Mouse (Mus musculus): ENCODE data around the gene Nt5c2. TPM values are rescaled to one million over a fixed set of nuclear protein-coding genes. Genes with fewer than 3 reads are reported as not detected.

Nt5c2 gene
- polyA plus RNA-seq, 1 experiment from 2014 or later, result 107 TPM

- DNase-seq (ENCODE audit: low spot score), result no peak
Measured at GRCm38 (mm10) chr19:46897135-46897534, 117.8 kb downstream of the Nt5c2 start.

GRCm38 (mm10) chr19:46893484-46893883 is 121.5 kb downstream of the Nt5c2 start:
- Histone ChIP-seq H3K27me3 (replicated peaks; ENCODE audit: control insufficient read depth, insufficient read depth, low read length) (no peaks in the 10 kb centered on the region), H3K36me3 (ENCODE audit: control insufficient read depth, insufficient read depth, low read length) (peaks cover 40% of the 10 kb centered on the region), H3K9me3 (ENCODE audit: control insufficient read depth, low read length) (peaks cover 5% of the 10 kb centered on the region; the same call in 1 of the 2 replicates), H3K27ac (ENCODE audit: low read depth, low read length) (no peak overlapping the region), H3K9ac (ENCODE audit: low read depth, low read length) (no peak overlapping the region), H3K4me2 (no peak overlapping the region), H3K4me3 (ENCODE audit: low read depth, low read length) (no peak overlapping the region), H3K4me1 (replicated peaks; ENCODE audit: control insufficient read depth, insufficient read depth, low read length) (peaks cover 3% of the 10 kb centered on the region; the same call in 1 of the 2 replicates)
- ATAC-seq (replicated peaks; ENCODE audit: low FRiP score), result no peak
- no peak for DNase-seq (ENCODE audit: low spot score)
- 64% methylated on average over 7 of the region's 7 CpGs for WGBS

More at GRCm38 (mm10) chr19:46897135-46897534, 117.8 kb downstream of the Nt5c2 start:
- ATAC-seq (replicated peaks; ENCODE audit: low FRiP score), result no peak
- no peaks in the 10 kb centered on the region for H3K27me3 ChIP-seq (replicated peaks; ENCODE audit: control insufficient read depth, insufficient read depth, low read length)
- H3K4me2 ChIP-seq, result no peak overlapping the region
- peaks cover 11% of the 10 kb centered on the region for H3K4me1 ChIP-seq (replicated peaks; ENCODE audit: control insufficient read depth, insufficient read depth, low read length)
- no peak overlapping the region for H3K9ac ChIP-seq (ENCODE audit: low read depth, low read length)
- H3K27ac ChIP-seq (ENCODE audit: low read depth, low read length), result no peak overlapping the region
- H3K4me3 ChIP-seq (ENCODE audit: low read depth, low read length), result no peak overlapping the region
- 83% methylated on average over 3 of the region's 3 CpGs for WGBS
- peaks cover 5% of the 10 kb centered on the region; the same call in 1 of the 2 replicates for H3K9me3 ChIP-seq (ENCODE audit: control insufficient read depth, low read length)
- peaks cover 25% of the 10 kb centered on the region for H3K36me3 ChIP-seq (ENCODE audit: control insufficient read depth, insufficient read depth, low read length)

- 87% methylated on average over 3 of the region's 3 CpGs for WGBS
- ATAC-seq (replicated peaks; ENCODE audit: low FRiP score) (no peak), DNase-seq (ENCODE audit: low spot score) (no peak)
- H3K9ac ChIP-seq (ENCODE audit: low read depth, low read length), result no peak overlapping the region
- H3K27me3 ChIP-seq (replicated peaks; ENCODE audit: control insufficient read depth, insufficient read depth, low read length), result no peaks in the 10 kb centered on the region
- no peak overlapping the region for H3K4me3 ChIP-seq (ENCODE audit: low read depth, low read length)
- H3K36me3 ChIP-seq (ENCODE audit: control insufficient read depth, insufficient read depth, low read length), result peaks cover 35% of the 10 kb centered on the region
- no peak overlapping the region for H3K4me2 ChIP-seq
- no peak overlapping the region for H3K27ac ChIP-seq (ENCODE audit: low read depth, low read length)
- peaks cover 5% of the 10 kb centered on the region; the same call in 1 of the 2 replicates for H3K9me3 ChIP-seq (ENCODE audit: control insufficient read depth, low read length)
- H3K4me1 ChIP-seq (replicated peaks; ENCODE audit: control insufficient read depth, insufficient read depth, low read length), result peaks cover 10% of the 10 kb centered on the region
Measured at GRCm38 (mm10) chr19:46892856-46893255, 122.1 kb downstream of the Nt5c2 start.

- no peak for DNase-seq (ENCODE audit: low spot score)
- 92% methylated on average over 8 of the region's 8 CpGs for WGBS
- H3K9ac ChIP-seq (ENCODE audit: low read depth, low read length), result no peak overlapping the region
- H3K9me3 ChIP-seq (ENCODE audit: control insufficient read depth, low read length), result no peaks in the 10 kb centered on the region
- peaks cover 30% of the 10 kb centered on the region for H3K36me3 ChIP-seq (ENCODE audit: control insufficient read depth, insufficient read depth, low read length)
- H3K4me3 ChIP-seq (ENCODE audit: low read depth, low read length), result no peak overlapping the region
- peaks cover 11% of the 10 kb centered on the region for H3K4me1 ChIP-seq (replicated peaks; ENCODE audit: control insufficient read depth, insufficient read depth, low read length)
- no peaks in the 10 kb centered on the region for H3K27me3 ChIP-seq (replicated peaks; ENCODE audit: control insufficient read depth, insufficient read depth, low read length)
- no peak overlapping the region for H3K27ac ChIP-seq (ENCODE audit: low read depth, low read length)
- no peak for ATAC-seq (replicated peaks; ENCODE audit: low FRiP score)
- H3K4me2 ChIP-seq, result no peak overlapping the region
Measured at GRCm38 (mm10) chr19:46890657-46891056, 124.3 kb downstream of the Nt5c2 start.

GRCm38 (mm10) chr19:46889666-46890065 is 125.3 kb downstream of the Nt5c2 start:
- DNase-seq (ENCODE audit: low spot score) (no peak), ATAC-seq (replicated peaks; ENCODE audit: low FRiP score) (no peak)
- Histone ChIP-seq H3K9ac (ENCODE audit: low read depth, low read length) (no peak overlapping the region), H3K27me3 (replicated peaks; ENCODE audit: control insufficient read depth, insufficient read depth, low read length) (no peaks in the 10 kb centered on the region), H3K4me2 (no peak overlapping the region), H3K36me3 (ENCODE audit: control insufficient read depth, insufficient read depth, low read length) (peaks cover 37% of the 10 kb centered on the region), H3K9me3 (ENCODE audit: control insufficient read depth, low read length) (no peaks in the 10 kb centered on the region), H3K4me3 (ENCODE audit: low read depth, low read length) (no peak overlapping the region), H3K27ac (ENCODE audit: low read depth, low read length) (no peak overlapping the region), H3K4me1 (replicated peaks; ENCODE audit: control insufficient read depth, insufficient read depth, low read length) (peaks cover 11% of the 10 kb centered on the region)
- 88% methylated on average over 8 of the region's 8 CpGs for WGBS

- 50% methylated on average over 14 of the region's 14 CpGs for WGBS
- ATAC-seq (replicated peaks; ENCODE audit: low FRiP score), result peak; percentile 71
- H3K36me3 ChIP-seq (ENCODE audit: control insufficient read depth, insufficient read depth, low read length), result peaks cover 45% of the 10 kb centered on the region
- no peak overlapping the region for H3K27ac ChIP-seq (ENCODE audit: low read depth, low read length)
- no peak overlapping the region for H3K4me2 ChIP-seq
- H3K9me3 ChIP-seq (ENCODE audit: control insufficient read depth, low read length), result no peaks in the 10 kb centered on the region
- H3K9ac ChIP-seq (ENCODE audit: low read depth, low read length), result no peak overlapping the region
- no peak for DNase-seq (ENCODE audit: low spot score)
- H3K27me3 ChIP-seq (replicated peaks; ENCODE audit: control insufficient read depth, insufficient read depth, low read length), result no peaks in the 10 kb centered on the region
- H3K4me3 ChIP-seq (ENCODE audit: low read depth, low read length), result no peak overlapping the region
- peaks cover 11% of the 10 kb centered on the region for H3K4me1 ChIP-seq (replicated peaks; ENCODE audit: control insufficient read depth, insufficient read depth, low read length)
Measured at GRCm38 (mm10) chr19:46887811-46888527, 127.0 kb downstream of the Nt5c2 start.

- H3K4me1 ChIP-seq (replicated peaks; ENCODE audit: control insufficient read depth, insufficient read depth, low read length), result peaks cover 11% of the 10 kb centered on the region
- ATAC-seq (replicated peaks; ENCODE audit: low FRiP score) (no peak), DNase-seq (ENCODE audit: low spot score) (no peak)
- no peak overlapping the region for H3K4me2 ChIP-seq
- H3K27ac ChIP-seq (ENCODE audit: low read depth, low read length), result no peak overlapping the region
- peaks cover 39% of the 10 kb centered on the region; the same call in 1 of the 2 replicates for H3K36me3 ChIP-seq (ENCODE audit: control insufficient read depth, insufficient read depth, low read length)
- WGBS, result 89% methylated on average over 7 of the region's 7 CpGs
- H3K27me3 ChIP-seq (replicated peaks; ENCODE audit: control insufficient read depth, insufficient read depth, low read length), result no peaks in the 10 kb centered on the region
- no peaks in the 10 kb centered on the region for H3K9me3 ChIP-seq (ENCODE audit: control insufficient read depth, low read length)
- no peak overlapping the region for H3K4me3 ChIP-seq (ENCODE audit: low read depth, low read length)
- no peak overlapping the region for H3K9ac ChIP-seq (ENCODE audit: low read depth, low read length)
Measured at GRCm38 (mm10) chr19:46886826-46887225, 128.1 kb downstream of the Nt5c2 start.

- WGBS, result 89% methylated on average over 4 of the region's 4 CpGs
- Histone ChIP-seq H3K27ac (ENCODE audit: low read depth, low read length) (no peak overlapping the region), H3K4me1 (replicated peaks; ENCODE audit: control insufficient read depth, insufficient read depth, low read length) (peaks cover 11% of the 10 kb centered on the region), H3K4me3 (ENCODE audit: low read depth, low read length) (no peak overlapping the region), H3K9ac (ENCODE audit: low read depth, low read length) (no peak overlapping the region), H3K4me2 (no peak overlapping the region), H3K9me3 (ENCODE audit: control insufficient read depth, low read length) (no peaks in the 10 kb centered on the region), H3K27me3 (replicated peaks; ENCODE audit: control insufficient read depth, insufficient read depth, low read length) (no peaks in the 10 kb centered on the region), H3K36me3 (ENCODE audit: control insufficient read depth, insufficient read depth, low read length) (peaks cover 31% of the 10 kb centered on the region; the same call in 1 of the 2 replicates)
- ATAC-seq (replicated peaks; ENCODE audit: low FRiP score), result no peak
- no peak for DNase-seq (ENCODE audit: low spot score)
Measured at GRCm38 (mm10) chr19:46885365-46885764, 129.6 kb downstream of the Nt5c2 start.

GRCm38 (mm10) chr19:46879876-46880275 is 135.1 kb downstream of the Nt5c2 start:
- ATAC-seq (replicated peaks; ENCODE audit: low FRiP score) (no peak), DNase-seq (ENCODE audit: low spot score) (no peak)
- H3K4me3 ChIP-seq (ENCODE audit: low read depth, low read length), result no peak overlapping the region
- H3K36me3 ChIP-seq (ENCODE audit: control insufficient read depth, insufficient read depth, low read length), result peaks cover 10% of the 10 kb centered on the region; the same call in 1 of the 2 replicates
- WGBS, result 91% methylated on average over 2 of the region's 2 CpGs
- no peak overlapping the region for H3K9ac ChIP-seq (ENCODE audit: low read depth, low read length)
- H3K27me3 ChIP-seq (replicated peaks; ENCODE audit: control insufficient read depth, insufficient read depth, low read length), result no peaks in the 10 kb centered on the region
- H3K27ac ChIP-seq (ENCODE audit: low read depth, low read length), result no peak overlapping the region
- H3K4me2 ChIP-seq, result no peak overlapping the region
- H3K4me1 ChIP-seq (replicated peaks; ENCODE audit: control insufficient read depth, insufficient read depth, low read length), result no peaks in the 10 kb centered on the region
- H3K9me3 ChIP-seq (ENCODE audit: control insufficient read depth, low read length), result no peaks in the 10 kb centered on the region

All from liver, embryonic 11.5 days (tissue).